Mouse (Mus musculus) bone marrow, adult 2 months (tissue): Measurements from ENCODE around the gene Stk11.
A peak's percentile ranks its signal among the peaks of the same experiment; 100 is the strongest.

Experiments
- CTCF ChIP-seq: fragments of 200-500 bp; IDR thresholded peaks from 2 replicates; pipeline ENCODE4 v1.5.1; 2011; ENCODE audit warnings: low read length, control low read depth; ENCODE audit not compliant: control insufficient read depth, insufficient read depth
- POLR2A ChIP-seq: fragments of 200-500 bp; IDR thresholded peaks from 2 replicates; pipeline ENCODE4 v1.6.1; 2011; ENCODE audit warnings: low read depth, mild to moderate bottlenecking, control low read depth, low read length, borderline replicate concordance; ENCODE audit not compliant: control insufficient read depth

DNA sequence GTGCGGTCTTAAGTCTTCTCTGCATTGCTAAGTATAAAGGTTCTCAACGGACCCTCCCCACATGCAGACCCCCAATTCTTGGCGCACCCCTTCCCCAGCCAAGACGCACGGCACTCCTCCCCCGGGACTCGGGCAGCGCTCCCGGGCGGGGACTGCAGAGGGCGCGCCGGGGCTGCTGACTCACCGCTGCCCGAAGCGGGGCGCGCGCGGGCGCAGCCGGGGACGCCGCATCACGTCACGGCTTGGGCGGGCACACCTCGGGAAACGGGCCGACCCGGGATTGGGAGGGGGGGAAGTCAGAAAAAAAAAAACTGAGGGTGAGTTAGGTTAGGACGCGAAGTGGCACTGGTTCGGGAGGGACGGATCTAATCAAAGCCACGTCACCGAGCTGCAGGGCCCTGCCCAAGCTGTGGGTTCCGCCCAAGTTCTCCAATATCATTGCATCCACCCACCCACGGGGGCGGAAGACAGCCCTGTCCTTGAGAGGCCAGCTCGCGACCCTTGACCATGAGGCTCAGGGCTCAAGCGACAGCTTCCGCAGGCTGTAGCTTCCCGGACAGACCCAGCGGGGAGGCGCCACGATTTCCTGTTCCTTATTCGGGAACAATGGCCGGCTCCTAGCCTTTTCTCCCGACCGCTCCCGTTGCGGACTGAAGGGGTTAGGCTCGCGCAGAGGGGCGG is 33.1 kb downstream of the Stk11 start:
- TF ChIP-seq CTCF (peak; percentile 53; the same call in 1 of the 2 replicates), POLR2A (peak; percentile 8; the same call in 1 of the 2 replicates)
